Mouse (Mus musculus) bone marrow, adult 2 months (tissue): ENCODE measurements around the gene Kalrn.

Source experiments
- CTCF ChIP-seq: fragments of 200-500 bp; IDR thresholded peaks from 2 replicates; pipeline ENCODE4 v1.5.1; 2011; ENCODE audit warnings: low read length, control low read depth; ENCODE audit not compliant: control insufficient read depth, insufficient read depth
- POLR2A ChIP-seq: fragments of 200-500 bp; IDR thresholded peaks from 2 replicates; pipeline ENCODE4 v1.6.1; 2011; ENCODE audit warnings: low read depth, mild to moderate bottlenecking, control low read depth, low read length, borderline replicate concordance; ENCODE audit not compliant: control insufficient read depth

DNA sequence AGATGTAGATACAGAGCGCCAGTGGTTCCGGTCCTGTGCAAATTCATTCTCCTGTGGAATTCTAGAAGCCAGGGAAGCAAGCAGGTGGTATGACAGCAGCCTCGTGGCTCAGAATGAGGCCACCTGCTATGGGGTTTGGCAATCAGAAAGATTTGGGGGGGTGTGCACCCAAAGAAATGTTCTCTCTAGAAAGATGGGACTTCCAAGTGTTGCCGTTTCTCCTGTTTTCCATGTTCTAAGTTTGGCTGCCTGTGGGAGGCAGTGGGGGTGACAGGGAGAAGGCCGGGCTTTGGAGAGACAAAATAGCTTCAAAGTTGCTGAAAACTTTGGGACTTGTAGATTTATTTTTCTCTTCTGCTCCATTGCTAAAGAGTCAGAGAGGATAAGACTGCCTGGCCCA is 301.9 kb downstream of the Kalrn start:
- TF ChIP-seq CTCF: no peak
- no peak for TF ChIP-seq POLR2A
